ENCODE assay signal across 12 mouse cellular contexts in the genomic region with DNA sequence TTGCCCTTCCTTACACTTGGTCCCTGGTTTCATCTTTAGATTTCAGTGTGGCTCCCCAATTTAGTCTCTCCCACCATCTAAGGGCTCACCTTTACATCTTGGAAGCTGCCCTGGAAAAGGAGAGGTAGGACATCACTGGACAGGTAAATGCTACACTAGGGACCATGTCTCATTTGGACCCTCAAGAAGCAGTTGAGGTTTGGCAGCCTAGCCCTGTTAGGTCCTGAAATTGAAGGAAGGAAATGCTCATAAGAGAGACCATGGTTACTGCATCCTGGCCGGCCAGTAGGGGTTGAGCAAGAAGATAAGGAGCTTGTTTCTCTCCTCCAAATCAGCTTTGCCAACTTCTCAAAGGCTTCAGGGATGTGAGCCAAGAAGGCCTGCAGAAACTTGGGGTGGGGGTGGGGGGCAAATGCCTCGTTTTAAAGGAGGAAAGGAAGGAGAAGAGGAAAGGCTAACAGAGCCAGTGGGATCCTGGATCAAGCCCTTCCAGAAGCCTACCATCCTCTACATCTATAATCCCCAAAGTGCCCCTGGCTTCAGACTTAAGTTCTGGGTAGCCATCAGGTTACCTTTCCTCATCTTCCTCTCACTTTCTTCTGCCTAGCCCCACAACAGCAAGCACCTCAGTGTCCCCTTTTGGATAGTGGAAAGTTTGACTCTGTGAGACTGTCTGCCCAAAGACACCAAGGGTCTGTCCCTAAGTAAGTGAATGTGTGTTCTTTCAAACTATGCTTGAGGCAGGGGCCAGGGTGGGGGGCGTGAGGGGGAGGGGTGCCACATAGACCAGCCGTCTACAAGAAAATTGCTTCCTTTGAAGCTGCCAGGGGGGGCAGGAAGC. TPM values are rescaled to one million over a fixed set of nuclear protein-coding genes. Genes with fewer than 3 reads are reported as not detected.
A peak's percentile ranks its signal among the peaks of the same experiment; 100 is the strongest.
DNase-seq lines count a peak whose midpoint lies in the region; ATAC-seq and TF ChIP-seq lines count a peak whose summit lies in the region.
"Had no signal": no experiment of that assay in that cellular context is flagged by ENCODE, and none has a peak within 500 bp of the region (broad histone marks: within the 10 kb centered on the region; RNA-seq: fewer than 3 reads in every experiment).

No protein-coding gene starts in this region.

- no peak for TF ChIP-seq POLR2A in liver, adult 2 months (IDR thresholded peaks at IDR 0.05; ENCODE audit: extremely low read depth, insufficient read depth, low read length)
- no peak for TF ChIP-seq POLR2A in myocyte (IDR thresholded peaks at IDR 0.05; ENCODE audit: insufficient read length, low read depth)

- no peak overlapping the region for H3K9ac ChIP-seq in forebrain, embryonic 12.5 days
- H3K9ac ChIP-seq in forebrain, embryonic 15.5 days (replicated peaks), result no peak overlapping the region
- H3K9ac ChIP-seq in liver, adult 2 months (ENCODE audit: low read depth, low read length), result no peak overlapping the region
- no peak overlapping the region for H3K9ac ChIP-seq in liver, embryonic 11.5 days (ENCODE audit: low read depth, low read length)
- H3K9ac ChIP-seq in heart, embryonic 15.5 days, result no peak overlapping the region
- H3K9ac ChIP-seq: liver, embryonic 13.5 days had no signal

- peak overlapping the region; percentile 2 for H3ac ChIP-seq in myocyte (ENCODE audit: control insufficient read depth, insufficient read length)

- no peak overlapping the region for H3K4me3 ChIP-seq in forebrain, embryonic 12.5 days (replicated peaks)
- H3K4me3 ChIP-seq in forebrain, embryonic 15.5 days, result no peak overlapping the region
- peak overlapping the region; percentile 91; the same call in 1 of the 2 replicates for H3K4me3 ChIP-seq in liver, adult 2 months (ENCODE audit: insufficient read depth, low read depth, low read length)
- H3K4me3 ChIP-seq in liver, embryonic 11.5 days (ENCODE audit: low read depth, low read length), result no peak overlapping the region
- H3K4me3 ChIP-seq in heart, embryonic 15.5 days, result peak overlapping the region; percentile 44; the same call in 1 of the 2 replicates
- peak overlapping the region; percentile 66 for H3K4me3 ChIP-seq in myocyte

- H3K4me2 ChIP-seq in forebrain, embryonic 12.5 days, result peak overlapping the region; percentile 8; the same call in 1 of the 2 replicates
- no peak overlapping the region for H3K4me2 ChIP-seq in forebrain, embryonic 15.5 days (replicated peaks)
- H3K4me2 ChIP-seq in liver, embryonic 11.5 days, result no peak overlapping the region
- H3K4me2 ChIP-seq in heart, embryonic 15.5 days, result peak overlapping the region; percentile 52; the same call in 1 of the 2 replicates
- peak overlapping the region; percentile 53 for H3K4me2 ChIP-seq in myocyte (ENCODE audit: low read depth)

- H3K36me3 ChIP-seq in forebrain, embryonic 12.5 days (replicated peaks), result no peaks in the 10 kb centered on the region
- H3K36me3 ChIP-seq in forebrain, embryonic 15.5 days, result no peaks in the 10 kb centered on the region
- no peaks in the 10 kb centered on the region for H3K36me3 ChIP-seq in liver, adult 2 months (ENCODE audit: control insufficient read depth, insufficient read depth, low read length)
- no peaks in the 10 kb centered on the region for H3K36me3 ChIP-seq in liver, embryonic 11.5 days (ENCODE audit: control insufficient read depth, insufficient read depth, low read length)
- no peaks in the 10 kb centered on the region for H3K36me3 ChIP-seq in heart, embryonic 15.5 days
- no peaks in the 10 kb centered on the region for H3K36me3 ChIP-seq in myocyte (ENCODE audit: control insufficient read depth, insufficient read depth)
- H3K36me3 ChIP-seq: liver, embryonic 13.5 days had no signal

- H3K79me2 ChIP-seq in liver, adult 2 months (ENCODE audit: control insufficient read depth, insufficient read depth, low read length), result no peaks in the 10 kb centered on the region; the same call in 1 of the 2 replicates
- peaks cover 29% of the 10 kb centered on the region for H3K79me2 ChIP-seq in myocyte (ENCODE audit: control insufficient read depth, insufficient read depth)

- TF ChIP-seq CTCF in liver, adult 2 months (IDR thresholded peaks at IDR 0.05; ENCODE audit: low read depth, low read length), result no peak

- H3K27ac ChIP-seq in forebrain, embryonic 12.5 days, result no peak overlapping the region
- H3K27ac ChIP-seq in forebrain, embryonic 15.5 days (replicated peaks), result no peak overlapping the region
- H3K27ac ChIP-seq in liver, adult 2 months (replicated peaks; ENCODE audit: insufficient read depth, low read depth, low read length), result peak overlapping the region; percentile 54
- H3K27ac ChIP-seq in liver, embryonic 11.5 days (ENCODE audit: low read depth, low read length), result no peak overlapping the region
- H3K27ac ChIP-seq in heart, embryonic 15.5 days, result peak overlapping the region; percentile 61
- H3K27ac ChIP-seq: liver, embryonic 13.5 days had no signal

- H3K4me1 ChIP-seq in forebrain, embryonic 12.5 days, result no peaks in the 10 kb centered on the region
- H3K4me1 ChIP-seq in forebrain, embryonic 15.5 days, result no peaks in the 10 kb centered on the region
- H3K4me1 ChIP-seq in liver, adult 2 months (ENCODE audit: control insufficient read depth, insufficient read depth, low read length), result peaks cover 4% of the 10 kb centered on the region
- H3K4me1 ChIP-seq in liver, embryonic 11.5 days (replicated peaks; ENCODE audit: control insufficient read depth, insufficient read depth, low read length), result no peaks in the 10 kb centered on the region
- H3K4me1 ChIP-seq in heart, embryonic 15.5 days (replicated peaks), result no peaks in the 10 kb centered on the region; the same call in 1 of the 2 replicates
- H3K4me1 ChIP-seq: liver, embryonic 13.5 days had no signal

- H3K9me3 ChIP-seq in forebrain, embryonic 12.5 days, result no peaks in the 10 kb centered on the region
- H3K9me3 ChIP-seq in forebrain, embryonic 15.5 days, result no peaks in the 10 kb centered on the region
- H3K9me3 ChIP-seq in liver, embryonic 11.5 days (ENCODE audit: control insufficient read depth, low read length), result no peaks in the 10 kb centered on the region
- no peaks in the 10 kb centered on the region for H3K9me3 ChIP-seq in heart, embryonic 15.5 days (replicated peaks)
- H3K9me3 ChIP-seq: liver, embryonic 13.5 days had no signal

- H3K27me3 ChIP-seq in forebrain, embryonic 12.5 days, result peaks cover 24% of the 10 kb centered on the region
- H3K27me3 ChIP-seq in forebrain, embryonic 15.5 days, result no peaks in the 10 kb centered on the region
- H3K27me3 ChIP-seq in liver, adult 2 months (ENCODE audit: control insufficient read depth, insufficient read depth, low read length), result no peaks in the 10 kb centered on the region
- peaks cover 36% of the 10 kb centered on the region for H3K27me3 ChIP-seq in liver, embryonic 11.5 days (replicated peaks; ENCODE audit: control insufficient read depth, insufficient read depth, low read length)
- peaks cover 6% of the 10 kb centered on the region; the same call in 1 of the 2 replicates for H3K27me3 ChIP-seq in heart, embryonic 15.5 days
- no peaks in the 10 kb centered on the region for H3K27me3 ChIP-seq in myocyte (ENCODE audit: control insufficient read depth, insufficient read depth, insufficient read length)

- DNase-seq in liver, adult 2 months (ENCODE audit: extremely low read depth, low read depth, low spot score), result no peak
- no peak for DNase-seq in liver, embryonic 11.5 days (ENCODE audit: low spot score)
- no peak for DNase-seq in frontal cortex, postnatal 25 days (ENCODE audit: low spot score in 2 of 2)
- no peak for DNase-seq in right cerebral cortex, adult 18-20 months
- DNase-seq: cerebellum, postnatal 14 days; liver, embryonic 13.5 days had no signal

- no peak for ATAC-seq in forebrain, embryonic 12.5 days (ENCODE audit: low FRiP score)
- no peak for ATAC-seq in forebrain, embryonic 15.5 days (replicated peaks)
- no peak for ATAC-seq in liver, embryonic 11.5 days (replicated peaks; ENCODE audit: low FRiP score)
- ATAC-seq in heart, embryonic 15.5 days (replicated peaks; ENCODE audit: insufficient number of reproducible peaks, insufficient read depth, low FRiP score, low read depth), result 0 out of 2 replicates have a peak, but pooled peaks have one; percentile 18

- 53% methylated on average over 4 of the region's 4 CpGs for WGBS in forebrain, embryonic 12.5 days
- WGBS in forebrain, embryonic 15.5 days, result 32% methylated on average over 4 of the region's 4 CpGs
- 59% methylated on average over 4 of the region's 4 CpGs for WGBS in liver, adult 2 months
- 38% methylated on average over 4 of the region's 4 CpGs for WGBS in liver, embryonic 11.5 days
- 36% methylated on average over 4 of the region's 4 CpGs for WGBS in heart, embryonic 15.5 days

RNA-seq across cellular contexts. Expression of a gene that starts 0.5 kb away (rescaled TPM):
- polyA plus RNA-seq in forebrain, embryonic 12.5 days (2016; fragmentation: Nextera tagmentation; extraction: Ambion mirVana), result 21.4 and 21.5 TPM in 2 replicates
- 12.8 and 13.4 TPM in 2 replicates for polyA plus RNA-seq in forebrain, embryonic 15.5 days (2015; fragmentation: Nextera tagmentation; extraction: Ambion mirVana)
- total RNA-seq in liver, adult 2 months (2014; rRNA removed), result 27.1 and 47.0 TPM in 2 replicates
- polyA plus RNA-seq in liver, adult 2 months (2012; rRNA removed), result 71.9 and 78.9 TPM in 2 replicates
- polyA plus RNA-seq in liver, embryonic 11.5 days (2014; fragmentation: Nextera tagmentation; extraction: Ambion mirVana), result 21.5 and 22.9 TPM in 2 replicates
- 110 and 151 TPM in 2 replicates for polyA plus RNA-seq in heart, embryonic 15.5 days (2015; fragmentation: Nextera tagmentation; extraction: Ambion mirVana)
- 1,139 TPM for polyA plus RNA-seq in myocyte (2012; fragmentation: generic; extraction: Trizol)

RNA-seq across cellular contexts. Expression of a gene that starts 20.0 kb away (rescaled TPM):
- polyA plus RNA-seq in forebrain, embryonic 12.5 days (2016; fragmentation: Nextera tagmentation; extraction: Ambion mirVana), result 0.74 and 0.78 TPM in 2 replicates
- polyA plus RNA-seq in forebrain, embryonic 15.5 days (2015; fragmentation: Nextera tagmentation; extraction: Ambion mirVana), result 3.7 and 4.4 TPM in 2 replicates
- total RNA-seq in liver, adult 2 months (2014; rRNA removed), result 0.07 TPM in 1 of 2 replicates, not detected in the other
- polyA plus RNA-seq in liver, adult 2 months (2012; rRNA removed), result not detected in 2 replicates
- polyA plus RNA-seq in liver, embryonic 11.5 days (2014; fragmentation: Nextera tagmentation; extraction: Ambion mirVana), result 0.09 and 0.10 TPM in 2 replicates
- 0.18 and 0.25 TPM in 2 replicates for polyA plus RNA-seq in heart, embryonic 15.5 days (2015; fragmentation: Nextera tagmentation; extraction: Ambion mirVana)
- polyA plus RNA-seq in myocyte (2012; fragmentation: generic; extraction: Trizol), result 0.07 TPM

RNA-seq across cellular contexts. Expression of a gene that starts 24.0 kb away (rescaled TPM):
- 68.2 and 72.9 TPM in 2 replicates for polyA plus RNA-seq in forebrain, embryonic 12.5 days (2016; fragmentation: Nextera tagmentation; extraction: Ambion mirVana)
- 58.0 and 61.1 TPM in 2 replicates for polyA plus RNA-seq in forebrain, embryonic 15.5 days (2015; fragmentation: Nextera tagmentation; extraction: Ambion mirVana)
- total RNA-seq in liver, adult 2 months (2014; rRNA removed), result 12.9 and 15.5 TPM in 2 replicates
- polyA plus RNA-seq in liver, adult 2 months (2012; rRNA removed), result 11.2 and 12.8 TPM in 2 replicates
- 66.2 and 67.8 TPM in 2 replicates for polyA plus RNA-seq in liver, embryonic 11.5 days (2014; fragmentation: Nextera tagmentation; extraction: Ambion mirVana)
- polyA plus RNA-seq in heart, embryonic 15.5 days (2015; fragmentation: Nextera tagmentation; extraction: Ambion mirVana), result 40.3 and 41.3 TPM in 2 replicates
- 32.6 TPM for polyA plus RNA-seq in myocyte (2012; fragmentation: generic; extraction: Trizol)

RNA-seq across cellular contexts. Expression of a gene that starts 47.7 kb away (rescaled TPM):
- polyA plus RNA-seq in forebrain, embryonic 12.5 days (2016; fragmentation: Nextera tagmentation; extraction: Ambion mirVana), result not detected in 2 replicates
- not detected in 2 replicates for polyA plus RNA-seq in forebrain, embryonic 15.5 days (2015; fragmentation: Nextera tagmentation; extraction: Ambion mirVana)
- not detected in 2 replicates for total RNA-seq in liver, adult 2 months (2014; rRNA removed)
- not detected in 2 replicates for polyA plus RNA-seq in liver, adult 2 months (2012; rRNA removed)
- polyA plus RNA-seq in liver, embryonic 11.5 days (2014; fragmentation: Nextera tagmentation; extraction: Ambion mirVana), result not detected in 2 replicates
- not detected in 2 replicates for polyA plus RNA-seq in heart, embryonic 15.5 days (2015; fragmentation: Nextera tagmentation; extraction: Ambion mirVana)
- not detected for polyA plus RNA-seq in myocyte (2012; fragmentation: generic; extraction: Trizol)
- total RNA-seq: adrenal gland, postnatal 4 days had no signal
- polyA plus RNA-seq: liver, embryonic 13.5 days; neural tube, embryonic 14.5 days had no signal

Comparison
In these comparisons a context has a peak if more than half of its experiments do, and no peak if none do; other contexts are left out.
1. H3K27ac ChIP-seq: peak in liver, adult 2 months (single experiment) and heart, embryonic 15.5 days (single experiment); none in forebrain, embryonic 12.5 days (single experiment), forebrain, embryonic 15.5 days (single experiment) and liver, embryonic 11.5 days (single experiment).
2. H3K4me2 ChIP-seq: peak in forebrain, embryonic 12.5 days (single experiment), heart, embryonic 15.5 days (single experiment) and myocyte (single experiment); none in forebrain, embryonic 15.5 days (single experiment) and liver, embryonic 11.5 days (single experiment).
3. H3K4me3 ChIP-seq: peak in liver, adult 2 months (single experiment), heart, embryonic 15.5 days (single experiment) and myocyte (single experiment); none in forebrain, embryonic 12.5 days (single experiment), forebrain, embryonic 15.5 days (single experiment) and liver, embryonic 11.5 days (single experiment).